9 mouse cellular contexts compared by ENCODE assay signal in the genomic region with DNA sequence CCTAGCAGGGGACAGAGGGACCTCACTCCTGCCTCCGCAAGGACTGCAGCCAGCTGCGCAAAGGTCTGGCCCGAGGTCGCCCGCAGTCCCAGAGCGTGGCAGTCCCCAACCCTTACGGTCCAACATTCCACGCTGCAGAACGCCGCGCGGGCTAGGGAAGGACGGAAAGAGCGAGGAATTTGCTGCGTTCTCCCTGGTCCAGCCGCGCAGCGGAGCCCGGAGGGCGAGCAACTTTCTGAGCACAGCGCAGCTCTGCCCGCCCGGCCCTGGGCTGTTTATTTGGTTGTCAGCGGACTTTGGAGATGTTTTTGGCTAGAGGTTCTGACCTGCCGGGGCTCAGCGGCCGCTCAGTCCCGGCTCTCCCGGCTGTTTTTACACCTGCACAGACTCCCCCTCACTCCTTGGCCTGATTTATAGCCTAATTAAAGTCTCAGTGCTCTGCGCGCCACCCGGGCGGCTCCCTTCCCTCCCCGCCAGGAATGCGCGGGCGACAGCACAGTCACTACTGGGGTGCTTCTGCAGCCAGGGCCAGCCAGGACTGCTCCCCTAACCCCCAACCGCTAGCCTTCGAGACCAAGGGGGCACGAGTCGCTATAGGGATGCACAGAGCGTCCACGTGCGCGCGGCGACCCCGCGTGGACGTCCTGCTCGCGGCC. TPM values are rescaled to one million over a fixed set of nuclear protein-coding genes. Genes with fewer than 3 reads are reported as not detected.
DNase-seq lines count a peak whose midpoint lies in the region; ATAC-seq lines count a peak whose summit lies in the region.
"Had no signal": no experiment of that assay in that cellular context is flagged by ENCODE, and none has a peak within 500 bp of the region (broad histone marks: within the 10 kb centered on the region; RNA-seq: fewer than 3 reads in every experiment).

No protein-coding gene starts in this region.

- no peak overlapping the region for H3K9ac ChIP-seq in hindbrain, embryonic 14.5 days

- no peak overlapping the region for H3K27ac ChIP-seq in heart, embryonic 10.5 days
- no peak overlapping the region for H3K27ac ChIP-seq in hindbrain, embryonic 14.5 days

- under 1% methylated on average over 52 of the region's 52 CpGs for WGBS in heart, embryonic 10.5 days
- under 1% methylated on average over 50 of the region's 52 CpGs for WGBS in hindbrain, embryonic 14.5 days

- peak overlapping the region; percentile 52 for H3K4me3 ChIP-seq in heart, embryonic 10.5 days
- peak overlapping the region; percentile 3; the same call in 1 of the 2 replicates for H3K4me3 ChIP-seq in hindbrain, embryonic 14.5 days (replicated peaks; ENCODE audit: low read length)

- H3K4me2 ChIP-seq in hindbrain, embryonic 14.5 days (replicated peaks): peak overlapping the region; percentile 25

- DNase-seq in heart, embryonic 10.5 days (ENCODE audit: low spot score): peak; percentile 77
- DNase-seq in heart, postnatal 10 days: no peak
- DNase-seq in embryo, embryonic 10 days (ENCODE audit: low spot score): peak; percentile 51
- no peak for DNase-seq in hindbrain, embryonic 14.5 days (ENCODE audit: low spot score)
- DNase-seq in layer of hippocampus, adult 11-12 months (ENCODE audit: low spot score): no peak
- DNase-seq in c-Kit-positive CD71-positive TER-119-positive erythroid progenitor cells, embryonic 14.5 days (ENCODE audit: low spot score): no peak
- no peak for DNase-seq in layer of hippocampus, postnatal 25 days (ENCODE audit: extremely low spot score in 1 of 2, low spot score in 1 of 2)

- no peaks in the 10 kb centered on the region for H3K36me3 ChIP-seq in heart, embryonic 10.5 days
- no peaks in the 10 kb centered on the region for H3K36me3 ChIP-seq in hindbrain, embryonic 14.5 days (replicated peaks; ENCODE audit: control insufficient read depth, insufficient read depth)
- H3K36me3 ChIP-seq: G1E had no signal

- H3K9me3 ChIP-seq in heart, embryonic 10.5 days: no peaks in the 10 kb centered on the region
- H3K9me3 ChIP-seq in hindbrain, embryonic 14.5 days (ENCODE audit: control insufficient read depth, low read length): 0 out of 2 replicates have a peak, but pooled peaks cover 4% of the 10 kb centered on the region

- ATAC-seq in hindbrain, embryonic 14.5 days (ENCODE audit: low FRiP score): peak; percentile 64; the same call in 1 of the 2 replicates
- ATAC-seq in megakaryocyte progenitor cell, adult 5-6 weeks (replicated peaks; ENCODE audit: poor library complexity): peak; percentile 20; the same call in 1 of the 2 replicates

- H3K27me3 ChIP-seq in heart, embryonic 10.5 days (ENCODE audit: insufficient read depth, poor library complexity, severe bottlenecking): peaks cover 100% of the 10 kb centered on the region
- H3K27me3 ChIP-seq in hindbrain, embryonic 14.5 days (ENCODE audit: control insufficient read depth, insufficient read depth, low read length): peaks cover 92% of the 10 kb centered on the region

- peaks cover 15% of the 10 kb centered on the region for H3K4me1 ChIP-seq in heart, embryonic 10.5 days
- no peaks in the 10 kb centered on the region for H3K4me1 ChIP-seq in hindbrain, embryonic 14.5 days (replicated peaks; ENCODE audit: control insufficient read depth, insufficient read depth, low read length)

- intact Hi-C loops in heart, postnatal 10 days (cut with DNase I): no loop called here

RNA-seq across cellular contexts. Expression of a gene that starts 11.9 kb away (rescaled TPM):
- 0.10 and 0.16 TPM in 2 replicates for polyA plus RNA-seq in heart, embryonic 10.5 days (2016; fragmentation: Nextera tagmentation; extraction: Ambion mirVana)
- under 1 TPM; 0.17 to 0.25 TPM for total RNA-seq in heart, postnatal 10 days (2021)
- polyA plus RNA-seq in hindbrain, embryonic 14.5 days (2014; fragmentation: Nextera tagmentation; extraction: Ambion mirVana): 0.89 and 1.1 TPM in 2 replicates
- total RNA-seq in megakaryocyte progenitor cell, adult 5-6 weeks (2015): not detected in 2 replicates
- total RNA-seq in megakaryocyte progenitor cell, adult 5-6 weeks (2017): not detected in 2 replicates
- total RNA-seq in layer of hippocampus, postnatal 25 days (2021): 1 to 10 TPM in 1 of 2 experiments, under 1 TPM in 1; 0.71 to 1.0 TPM
- polyA plus RNA-seq: G1E had no signal

RNA-seq across cellular contexts. Expression of a gene that starts 49.1 kb away (rescaled TPM):
- 512 and 641 TPM in 2 replicates for polyA plus RNA-seq in heart, embryonic 10.5 days (2016; fragmentation: Nextera tagmentation; extraction: Ambion mirVana)
- 100 to 1,000 TPM; 260 to 270 TPM for total RNA-seq in heart, postnatal 10 days (2021)
- polyA plus RNA-seq in hindbrain, embryonic 14.5 days (2014; fragmentation: Nextera tagmentation; extraction: Ambion mirVana): 498 and 539 TPM in 2 replicates
- 1,345 and 1,405 TPM in 2 replicates for total RNA-seq in megakaryocyte progenitor cell, adult 5-6 weeks (2015)
- 2,105 and 2,157 TPM in 2 replicates for total RNA-seq in megakaryocyte progenitor cell, adult 5-6 weeks (2017)
- 100 to 1,000 TPM; 196 to 221 TPM for total RNA-seq in layer of hippocampus, postnatal 25 days (2021)

Comparison
In these comparisons a context has a peak if more than half of its experiments do, and no peak if none do; other contexts are left out.
1. DNase-seq: peak in heart, embryonic 10.5 days (single experiment) and embryo, embryonic 10 days (single experiment); none in heart, postnatal 10 days (0 of 2), hindbrain, embryonic 14.5 days (single experiment), layer of hippocampus, adult 11-12 months (single experiment), c-Kit-positive CD71-positive TER-119-positive erythroid progenitor cells, embryonic 14.5 days (single experiment) and layer of hippocampus, postnatal 25 days (0 of 2).
2. RNA of a gene that starts 49.1 kb away (total RNA-seq): 1,345 to 2,157 TPM in megakaryocyte progenitor cell, adult 5-6 weeks; 260 to 270 TPM in heart, postnatal 10 days and 196 to 221 TPM in layer of hippocampus, postnatal 25 days; every median in the first group is over 4 times any median in the second.